Mouse (Mus musculus): ENCODE data around the gene Lrp4. TPM values are rescaled to one million over a fixed set of nuclear protein-coding genes. Genes with fewer than 3 reads are reported as not detected.
"Not testable (repeated sequence)": the region's sequence is repeated elsewhere in the genome, so short reads cannot be mapped to it uniquely, and the experiment has no call there.

Gene Lrp4
- total RNA-seq, 1 experiment from 2014 or later: 5.2 TPM

- no peak for DNase-seq
Observed at GRCm38 (mm10) chr2:91485256-91485655, 27.9 kb downstream of the Lrp4 start.

- DNase-seq: not testable (repeated sequence)
Observed at GRCm38 (mm10) chr2:91487295-91487694, 30.0 kb downstream of the Lrp4 start.

GRCm38 (mm10) chr2:91492071-91492635 is 34.8 kb downstream of the Lrp4 start:
- no peak for DNase-seq

- DNase-seq: no peak
Observed at GRCm38 (mm10) chr2:91493981-91494380, 36.7 kb downstream of the Lrp4 start.

- DNase-seq: no peak
Observed at GRCm38 (mm10) chr2:91498093-91498719, 40.9 kb downstream of the Lrp4 start.

GRCm38 (mm10) chr2:91508076-91508475 is 50.8 kb downstream of the Lrp4 start:
- no peak for DNase-seq

GRCm38 (mm10) chr2:91517186-91517585 is 59.9 kb downstream of the Lrp4 start:
- no peak for DNase-seq

- DNase-seq: peak; percentile 89
Observed at GRCm38 (mm10) chr2:91526294-91527146, 69.2 kb downstream of the Lrp4 start, which contains the start of gene Ckap5. TSS of gene Ckap5 (plus strand) at chr2:91526762.

- no peak for DNase-seq
Observed at GRCm38 (mm10) chr2:91527147-91527486, 69.8 kb downstream of the Lrp4 start.

- DNase-seq: peak; percentile 86
Observed at GRCm38 (mm10) chr2:91537588-91538205, 80.4 kb downstream of the Lrp4 start.

Other genes with a start within 250 kb of the Lrp4 start
- gene Ddb2, start 220.5 kb upstream of the Lrp4 start, total RNA-seq (2021): 10.4 and 13.2 TPM in 2 replicates
- gene Pacsin3, start 201.6 kb upstream of the Lrp4 start, total RNA-seq (2021): 134 and 152 TPM in 2 replicates
- gene Arfgap2, start 192.5 kb upstream of the Lrp4 start, total RNA-seq (2021): 107 and 108 TPM in 2 replicates
- 13.6 and 20.7 TPM in 2 replicates for gene 1110051M20Rik, start 12.8 kb upstream of the Lrp4 start, total RNA-seq (2021)
- gene Ckap5, start 69.3 kb downstream of the Lrp4 start, total RNA-seq (2021): 45.1 and 49.3 TPM in 2 replicates
- 0.15 and 13.7 TPM in 2 replicates for gene F2, start 178.9 kb downstream of the Lrp4 start, total RNA-seq (2021)
- gene Zfp408, start 192.3 kb downstream of the Lrp4 start, total RNA-seq (2021): 14.5 and 15.5 TPM in 2 replicates
- 58.7 and 68.6 TPM in 2 replicates for gene Arhgap1, start 192.3 kb downstream of the Lrp4 start, total RNA-seq (2021)

Measured in adrenal gland, postnatal 25 days (tissue).